Mouse (Mus musculus) G1E (cell line): ENCODE data around the gene Hnrnpm. TPM values are rescaled to one million over a fixed set of nuclear protein-coding genes. Genes with fewer than 3 reads are reported as not detected.

Experiments used
- ATAC-seq: 2 replicates; pipeline ENCODE4 v1.8.0; 2016; ENCODE audit warnings: mild to moderate bottlenecking; ENCODE audit not compliant: insufficient number of reproducible peaks, poor library complexity, low FRiP score, severe bottlenecking; ENCODE audit errors: extremely low read depth
- DNase-seq: peaks from one replicate; pipeline ENCODE4 v3.0.0; 2012; ENCODE audit warnings: low spot score
- H3K27me3 ChIP-seq: 2 replicates; pipeline ENCODE4 v1.6.1; 2012; ENCODE audit warnings: mild to moderate bottlenecking, low read length, inconsistent platforms; ENCODE audit not compliant: insufficient read depth
- H3K36me3 ChIP-seq: replicated peaks from 2 replicates; pipeline ENCODE3; 2012; ENCODE audit warnings: mild to moderate bottlenecking, inconsistent platforms
- H3K4me1 ChIP-seq: 2 replicates; pipeline ENCODE4 v1.6.1; 2012; ENCODE audit warnings: low read depth, low read length, inconsistent platforms, mixed read lengths; ENCODE audit not compliant: insufficient read depth
- H3K4me3 ChIP-seq: 2 replicates; pipeline ENCODE4 v1.5.1; 2012; ENCODE audit warnings: low read depth, mild to moderate bottlenecking, inconsistent platforms, low read length, moderate library complexity, mixed read lengths
- H3K9me3 ChIP-seq: replicated peaks from 2 replicates; pipeline ENCODE4 v1.6.1; 2012; ENCODE audit warnings: inconsistent platforms
- CTCF ChIP-seq: IDR thresholded peaks from 2 replicates; pipeline ENCODE4 v1.5.1; 2012; ENCODE audit warnings: low read depth, low read length, inconsistent platforms, mixed read lengths
- GATA1 ChIP-seq: IDR thresholded peaks from 2 replicates; pipeline ENCODE4 v1.6.1; 2012; ENCODE audit warnings: borderline replicate concordance, low read length, inconsistent platforms, mixed read lengths
- GATA2 ChIP-seq: IDR thresholded peaks from 2 replicates; pipeline ENCODE4 v1.6.1; 2012; ENCODE audit warnings: low read depth, low read length, inconsistent platforms, borderline replicate concordance
- POLR2AphosphoS5 ChIP-seq: IDR thresholded peaks from 2 replicates; pipeline ENCODE4 v1.6.1; 2012; ENCODE audit warnings: low read depth, low read length, inconsistent platforms; ENCODE audit not compliant: insufficient replicate concordance
- TAL1 ChIP-seq: conservative IDR thresholded peaks from 2 replicates; pipeline ENCODE4 v1.6.1; 2012; ENCODE audit warnings: low read depth, low read length, inconsistent platforms, mixed read lengths
- polyA plus RNA-seq: library from polyadenylated mRNA; stranded (reverse); fragments of >175 nt; gene quantifications from 2 replicates; pipeline ENCODE4 v1.2.3, GENCODE M21; 2012
- total RNA-seq, 2 experiments: library from RNA; stranded (forward) in 1 of 2; stranded (reverse) in 1 of 2; fragments of 200-1000 nt in 1 of 2; fragments of >200 nt in 1 of 2; fragmentation: Nextera tagmentation in 1 of 2; gene quantifications; 2 replicates each; pipeline ENCODE4 v1.2.3; 2014 to 2017

The Hnrnpm gene
- total and polyA plus RNA-seq, 3 experiments = 329 to 1,322 (median 397) TPM

- TF ChIP-seq POLR2AphosphoS5 (no peak), TAL1 (no peak)
- ATAC-seq = no peak
- H3K4me1 ChIP-seq = peaks cover 4% of the 10 kb centered on the region; the same call in 1 of the 2 replicates
- H3K4me3 ChIP-seq = no peak overlapping the region
- H3K9me3 ChIP-seq = no peaks in the 10 kb centered on the region
- no peaks in the 10 kb centered on the region for H3K36me3 ChIP-seq
- H3K27me3 ChIP-seq = peaks cover 6% of the 10 kb centered on the region; the same call in 1 of the 2 replicates
- DNase-seq = no peak
Observed at GRCm38 (mm10) chr17:33610548-33610947, 76.1 kb downstream of the Hnrnpm start.

GRCm38 (mm10) chr17:33607273-33607672 lies 79.4 kb downstream of the Hnrnpm start:
- TF ChIP-seq TAL1 = no peak
- no peak for TF ChIP-seq CTCF
- TF ChIP-seq POLR2AphosphoS5 = no peak
- TF ChIP-seq GATA2 = no peak
- no peak for TF ChIP-seq GATA1
- no peak overlapping the region for H3K4me3 ChIP-seq
- ATAC-seq (no peak), DNase-seq (no peak)
- H3K4me1 ChIP-seq = peaks cover 4% of the 10 kb centered on the region; the same call in 1 of the 2 replicates
- H3K36me3 ChIP-seq = no peaks in the 10 kb centered on the region
- peaks cover 6% of the 10 kb centered on the region for H3K27me3 ChIP-seq
- H3K9me3 ChIP-seq = no peaks in the 10 kb centered on the region

- Histone ChIP-seq H3K9me3 (peaks cover 12% of the 10 kb centered on the region), H3K4me3 (no peak overlapping the region), H3K4me1 (no peaks in the 10 kb centered on the region), H3K36me3 (no peaks in the 10 kb centered on the region), H3K27me3 (peaks cover 3% of the 10 kb centered on the region)
- no peak for TF ChIP-seq POLR2AphosphoS5
- no peak for TF ChIP-seq GATA2
- TF ChIP-seq CTCF = no peak
- no peak for ATAC-seq
- no peak for DNase-seq
Observed at GRCm38 (mm10) chr17:33601947-33602346, 84.7 kb downstream of the Hnrnpm start.

GRCm38 (mm10) chr17:33600831-33601230 lies 85.8 kb downstream of the Hnrnpm start:
- no peaks in the 10 kb centered on the region for H3K36me3 ChIP-seq
- no peaks in the 10 kb centered on the region for H3K4me1 ChIP-seq
- TF ChIP-seq CTCF (no peak), POLR2AphosphoS5 (no peak), GATA1 (no peak), GATA2 (no peak), TAL1 (no peak)
- no peaks in the 10 kb centered on the region; the same call in 1 of the 2 replicates for H3K27me3 ChIP-seq
- DNase-seq = no peak
- no peak overlapping the region for H3K4me3 ChIP-seq
- peaks cover 12% of the 10 kb centered on the region for H3K9me3 ChIP-seq
- ATAC-seq = no peak

- H3K36me3 ChIP-seq = no peaks in the 10 kb centered on the region
- H3K4me1 ChIP-seq = no peaks in the 10 kb centered on the region
- ATAC-seq (no peak), DNase-seq (no peak)
- H3K27me3 ChIP-seq = no peaks in the 10 kb centered on the region; the same call in 1 of the 2 replicates
- peaks cover 12% of the 10 kb centered on the region for H3K9me3 ChIP-seq
- no peak for TF ChIP-seq POLR2AphosphoS5
- TF ChIP-seq TAL1 = no peak
- TF ChIP-seq GATA1 = no peak
- TF ChIP-seq GATA2 = no peak
- TF ChIP-seq CTCF = no peak
- no peak overlapping the region for H3K4me3 ChIP-seq
Observed at GRCm38 (mm10) chr17:33599836-33600475, 86.7 kb downstream of the Hnrnpm start.

GRCm38 (mm10) chr17:33598506-33598905 lies 88.2 kb downstream of the Hnrnpm start:
- no peak for TF ChIP-seq GATA2
- no peak for TF ChIP-seq POLR2AphosphoS5
- TF ChIP-seq TAL1 = no peak
- TF ChIP-seq CTCF = no peak
- no peak for TF ChIP-seq GATA1
- ATAC-seq = no peak
- Histone ChIP-seq H3K4me1 (no peaks in the 10 kb centered on the region), H3K4me3 (no peak overlapping the region), H3K36me3 (no peaks in the 10 kb centered on the region), H3K9me3 (peaks cover 12% of the 10 kb centered on the region), H3K27me3 (no peaks in the 10 kb centered on the region; the same call in 1 of the 2 replicates)
- DNase-seq = no peak
